Mouse (Mus musculus) stomach, embryonic 15.5 days (tissue): ENCODE data around the gene Nefh. TPM values are rescaled to one million over a fixed set of nuclear protein-coding genes. Genes with fewer than 3 reads are reported as not detected.

Experiments used
- ATAC-seq: fragments of 200-750 bp; cut with Nextera tagmentation; 2 replicates; pipeline ENCODE4 v1.8.0; 2017; ENCODE audit warnings: low read depth, moderate number of reproducible peaks, moderate TSS enrichment; ENCODE audit not compliant: insufficient read depth, low FRiP score
- H3K27ac ChIP-seq: fragments of 300-500 bp; sonication (generic); 2 replicates; pipeline ENCODE4 v1.5.1; 2015; ENCODE audit warnings: mild to moderate bottlenecking, inconsistent platforms
- H3K27me3 ChIP-seq: fragments of 300-500 bp; sonication (generic); replicated peaks from 2 replicates; pipeline ENCODE4 v1.6.1; 2015; ENCODE audit warnings: inconsistent platforms
- H3K36me3 ChIP-seq: fragments of 300-500 bp; sonication (generic); 2 replicates; pipeline ENCODE4 v1.6.1; 2015; ENCODE audit warnings: inconsistent platforms
- H3K4me1 ChIP-seq: fragments of 300-500 bp; sonication (generic); 2 replicates; pipeline ENCODE4 v1.6.1; 2015; ENCODE audit warnings: inconsistent platforms
- H3K4me2 ChIP-seq: fragments of 300-500 bp; sonication (generic); 2 replicates; pipeline ENCODE4 v1.6.1; 2015; ENCODE audit warnings: mild to moderate bottlenecking, inconsistent platforms
- H3K4me3 ChIP-seq: fragments of 300-500 bp; sonication (generic); replicated peaks from 2 replicates; pipeline ENCODE4 v1.5.1; 2015; ENCODE audit warnings: inconsistent platforms
- H3K9ac ChIP-seq: fragments of 300-500 bp; sonication (generic); 2 replicates; pipeline ENCODE4 v1.6.1; 2015; ENCODE audit warnings: inconsistent platforms
- H3K9me3 ChIP-seq: fragments of 300-500 bp; sonication (generic); 2 replicates; pipeline ENCODE4 v1.6.1; 2016; ENCODE audit warnings: inconsistent platforms
- WGBS: fragments of 180-500 bp; shearing (Covaris S2); methylation state at CpG from one replicate; pipeline ENCODE4 v1.1.7; 2015; 5-methylcytosine and 5-hydroxymethylcytosine counted together
- polyA plus RNA-seq: library from polyadenylated mRNA; unstranded; fragments of >200 nt; fragmentation: Nextera tagmentation; extraction: Ambion mirVana; gene quantifications from 2 replicates; pipeline ENCODE4 v1.2.1, GENCODE M21; 2015

Nefh gene
- 0.50 and 0.75 TPM in 2 replicates for polyA plus RNA-seq

- under 1% methylated on average over 40 of the region's 41 CpGs for WGBS
- no peaks in the 10 kb centered on the region for H3K36me3 ChIP-seq
- no peak within 1 kb of the TSS for H3K9ac ChIP-seq
- peak within 1 kb of the TSS; percentile 46 for H3K4me3 ChIP-seq
- no peak; the same call in 1 of the 2 replicates for ATAC-seq
- peak within 1 kb of the TSS; percentile 85 for H3K4me2 ChIP-seq
- H3K4me1 ChIP-seq: peaks cover 7% of the 10 kb centered on the region
- no peaks in the 10 kb centered on the region for H3K9me3 ChIP-seq
- peaks cover 75% of the 10 kb centered on the region for H3K27me3 ChIP-seq
- H3K27ac ChIP-seq: no peak within 1 kb of the TSS
These were observed at the start of gene Nefh for GRCm38 (mm10) chr11:4947813-4948174. Gene Nefh (minus strand): TSS chr11:4948064.

- no peaks in the 10 kb centered on the region for H3K9me3 ChIP-seq
- WGBS: 77% methylated on average over 5 of the region's 5 CpGs
- no peaks in the 10 kb centered on the region for H3K27me3 ChIP-seq
- ATAC-seq: no peak
- no peak overlapping the region for H3K9ac ChIP-seq
- no peak overlapping the region for H3K4me2 ChIP-seq
- no peak overlapping the region for H3K4me3 ChIP-seq
- H3K36me3 ChIP-seq: no peaks in the 10 kb centered on the region
- no peaks in the 10 kb centered on the region for H3K4me1 ChIP-seq
- no peak overlapping the region for H3K27ac ChIP-seq
These were observed 48.8 kb upstream of the Nefh start for GRCm38 (mm10) chr11:4996621-4997199.

GRCm38 (mm10) chr11:4995676-4996075 lies 47.8 kb upstream of the Nefh start:
- no peak overlapping the region for H3K27ac ChIP-seq
- H3K36me3 ChIP-seq: no peaks in the 10 kb centered on the region
- H3K4me1 ChIP-seq: no peaks in the 10 kb centered on the region
- no peak for ATAC-seq
- H3K9ac ChIP-seq: no peak overlapping the region
- H3K9me3 ChIP-seq: no peaks in the 10 kb centered on the region
- no peak overlapping the region for H3K4me3 ChIP-seq
- 94% methylated on average over 3 of the region's 3 CpGs for WGBS
- no peaks in the 10 kb centered on the region for H3K27me3 ChIP-seq
- no peak overlapping the region for H3K4me2 ChIP-seq

- no peak overlapping the region for H3K9ac ChIP-seq
- H3K4me1 ChIP-seq: peaks cover 5% of the 10 kb centered on the region; the same call in 1 of the 2 replicates
- no peaks in the 10 kb centered on the region for H3K27me3 ChIP-seq
- H3K36me3 ChIP-seq: no peaks in the 10 kb centered on the region
- no peaks in the 10 kb centered on the region for H3K9me3 ChIP-seq
- H3K27ac ChIP-seq: no peak overlapping the region
- WGBS: 87% methylated on average over 2 of the region's 2 CpGs
- ATAC-seq: no peak
- no peak overlapping the region for H3K4me3 ChIP-seq
- H3K4me2 ChIP-seq: no peak overlapping the region
These were observed 44.6 kb upstream of the Nefh start for GRCm38 (mm10) chr11:4992471-4992870.

- Histone ChIP-seq H3K9me3 (no peaks in the 10 kb centered on the region), H3K4me1 (peaks cover 9% of the 10 kb centered on the region; the same call in 1 of the 2 replicates), H3K4me3 (no peak overlapping the region), H3K27ac (no peak overlapping the region), H3K27me3 (no peaks in the 10 kb centered on the region), H3K9ac (no peak overlapping the region), H3K36me3 (no peaks in the 10 kb centered on the region), H3K4me2 (no peak overlapping the region)
- no peak for ATAC-seq
- WGBS: 67% methylated on average over 3 of the region's 3 CpGs
These were observed 41.3 kb upstream of the Nefh start for GRCm38 (mm10) chr11:4989187-4989586.

GRCm38 (mm10) chr11:4987487-4987852 lies 39.6 kb upstream of the Nefh start:
- Histone ChIP-seq H3K4me2 (peak overlapping the region; percentile 91), H3K9me3 (no peaks in the 10 kb centered on the region), H3K9ac (peak overlapping the region; percentile 60), H3K4me1 (peaks cover 9% of the 10 kb centered on the region; the same call in 1 of the 2 replicates), H3K27ac (peak overlapping the region; percentile 33; the same call in 1 of the 2 replicates), H3K27me3 (no peaks in the 10 kb centered on the region), H3K4me3 (peak overlapping the region; percentile 67), H3K36me3 (no peaks in the 10 kb centered on the region)
- WGBS: 49% methylated on average over 11 of the region's 11 CpGs
- no peak for ATAC-seq

- H3K9me3 ChIP-seq: no peaks in the 10 kb centered on the region
- no peaks in the 10 kb centered on the region for H3K36me3 ChIP-seq
- H3K27ac ChIP-seq: peak within 1 kb of the TSS; percentile 33; the same call in 1 of the 2 replicates
- under 1% methylated on average over 61 of the region's 62 CpGs for WGBS
- peak within 1 kb of the TSS; percentile 60 for H3K9ac ChIP-seq
- H3K4me1 ChIP-seq: peaks cover 9% of the 10 kb centered on the region; the same call in 1 of the 2 replicates
- H3K27me3 ChIP-seq: no peaks in the 10 kb centered on the region
- peak; percentile 92 for ATAC-seq
- peak within 1 kb of the TSS; percentile 67 for H3K4me3 ChIP-seq
- peak within 1 kb of the TSS; percentile 91 for H3K4me2 ChIP-seq
These were observed 39.0 kb upstream of the Nefh start, which contains the start of gene Ap1b1 for GRCm38 (mm10) chr11:4986695-4987486. Gene Ap1b1 (plus strand): TSS chr11:4986824.

GRCm38 (mm10) chr11:4984799-4985198 lies 36.9 kb upstream of the Nefh start:
- 62% methylated on average over 3 of the region's 3 CpGs for WGBS
- Histone ChIP-seq H3K4me3 (no peak overlapping the region), H3K27me3 (no peaks in the 10 kb centered on the region), H3K27ac (no peak overlapping the region), H3K4me2 (no peak overlapping the region), H3K9ac (no peak overlapping the region), H3K4me1 (peaks cover 9% of the 10 kb centered on the region; the same call in 1 of the 2 replicates), H3K9me3 (no peaks in the 10 kb centered on the region), H3K36me3 (no peaks in the 10 kb centered on the region)
- no peak for ATAC-seq

- no peak overlapping the region for H3K4me3 ChIP-seq
- 4% methylated on average over 5 of the region's 5 CpGs for WGBS
- no peak overlapping the region for H3K9ac ChIP-seq
- no peak for ATAC-seq
- peaks cover 9% of the 10 kb centered on the region; the same call in 1 of the 2 replicates for H3K4me1 ChIP-seq
- no peaks in the 10 kb centered on the region for H3K27me3 ChIP-seq
- H3K27ac ChIP-seq: no peak overlapping the region
- H3K9me3 ChIP-seq: no peaks in the 10 kb centered on the region
- H3K36me3 ChIP-seq: no peaks in the 10 kb centered on the region
- peak overlapping the region; percentile 32 for H3K4me2 ChIP-seq
These were observed 36.4 kb upstream of the Nefh start for GRCm38 (mm10) chr11:4984249-4984648.

GRCm38 (mm10) chr11:4983538-4983937 lies 35.7 kb upstream of the Nefh start:
- Histone ChIP-seq H3K36me3 (no peaks in the 10 kb centered on the region), H3K9me3 (no peaks in the 10 kb centered on the region), H3K4me2 (no peak overlapping the region), H3K27ac (no peak overlapping the region), H3K4me3 (no peak overlapping the region), H3K4me1 (peaks cover 9% of the 10 kb centered on the region; the same call in 1 of the 2 replicates), H3K27me3 (no peaks in the 10 kb centered on the region), H3K9ac (no peak overlapping the region)
- ATAC-seq: no peak
- 68% methylated on average over 2 of the region's 2 CpGs for WGBS

GRCm38 (mm10) chr11:4983010-4983409 lies 35.1 kb upstream of the Nefh start:
- Histone ChIP-seq H3K4me1 (peaks cover 9% of the 10 kb centered on the region; the same call in 1 of the 2 replicates), H3K4me3 (no peak overlapping the region), H3K9me3 (no peaks in the 10 kb centered on the region), H3K27ac (no peak overlapping the region), H3K36me3 (no peaks in the 10 kb centered on the region), H3K27me3 (no peaks in the 10 kb centered on the region), H3K9ac (no peak overlapping the region), H3K4me2 (no peak overlapping the region)
- WGBS: 65% methylated on average over 3 of the region's 3 CpGs
- ATAC-seq: no peak

- ATAC-seq: peak; percentile 53; the same call in 1 of the 2 replicates
- Histone ChIP-seq H3K9ac (no peak overlapping the region), H3K4me2 (peak overlapping the region; percentile 27; the same call in 1 of the 2 replicates), H3K4me3 (no peak overlapping the region), H3K36me3 (no peaks in the 10 kb centered on the region), H3K27ac (no peak overlapping the region), H3K9me3 (no peaks in the 10 kb centered on the region), H3K4me1 (no peaks in the 10 kb centered on the region), H3K27me3 (no peaks in the 10 kb centered on the region)
- 6% methylated on average over 14 of the region's 14 CpGs for WGBS
These were observed 27.8 kb upstream of the Nefh start for GRCm38 (mm10) chr11:4975623-4976022.
